Mouse (Mus musculus): ENCODE measurements around the gene Pou3f3.

Pou3f3 gene

GRCm38 (mm10) chr1:42710995-42711394 is 15.4 kb downstream of the Pou3f3 start:
- no peak for DNase-seq

GRCm38 (mm10) chr1:42711456-42712310 is 16.1 kb downstream of the Pou3f3 start:
- no peak for DNase-seq

GRCm38 (mm10) chr1:42712311-42712690 is 16.7 kb downstream of the Pou3f3 start:
- no peak for DNase-seq

DNA sequence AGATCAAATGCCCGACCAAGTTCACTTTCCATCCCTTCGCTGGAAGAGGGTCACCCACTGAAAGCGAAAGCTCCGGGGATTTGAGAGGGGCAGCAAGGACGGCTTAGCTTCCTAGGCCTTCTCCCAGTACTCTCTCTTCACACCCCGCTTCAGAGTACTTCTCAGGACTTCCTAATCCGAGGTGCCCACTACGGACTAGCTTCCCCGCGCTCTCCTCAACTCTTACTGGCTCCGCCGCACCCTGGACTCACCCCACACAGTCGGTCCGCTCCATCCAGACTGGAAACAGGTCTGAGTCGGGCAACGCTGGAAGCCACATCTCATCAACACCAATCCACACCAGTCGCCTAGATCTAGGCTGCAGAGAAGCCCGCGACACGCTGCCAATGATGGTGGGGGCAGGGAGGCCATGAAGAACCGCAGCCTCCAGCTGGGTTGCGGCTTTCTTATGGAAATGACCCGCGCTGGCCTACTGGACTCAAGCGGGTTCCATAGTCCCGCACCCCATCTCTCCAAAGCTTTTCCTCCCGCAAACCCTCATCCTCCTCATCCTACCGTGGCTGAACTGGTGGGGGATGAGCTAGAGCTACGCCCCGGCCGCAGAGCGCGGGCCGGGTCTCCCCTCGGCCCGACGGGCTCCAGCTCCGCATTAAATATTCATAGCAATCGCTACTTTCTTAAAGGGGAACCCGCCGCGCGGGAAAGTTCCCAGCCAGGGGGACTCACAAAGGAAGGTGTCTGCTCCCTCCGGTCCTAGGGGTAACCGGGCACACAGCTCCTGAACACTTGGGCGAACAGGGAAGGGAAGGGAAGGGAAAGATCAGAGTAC is 17.8 kb downstream of the Pou3f3 start:
- DNase-seq, result no peak

DNA sequence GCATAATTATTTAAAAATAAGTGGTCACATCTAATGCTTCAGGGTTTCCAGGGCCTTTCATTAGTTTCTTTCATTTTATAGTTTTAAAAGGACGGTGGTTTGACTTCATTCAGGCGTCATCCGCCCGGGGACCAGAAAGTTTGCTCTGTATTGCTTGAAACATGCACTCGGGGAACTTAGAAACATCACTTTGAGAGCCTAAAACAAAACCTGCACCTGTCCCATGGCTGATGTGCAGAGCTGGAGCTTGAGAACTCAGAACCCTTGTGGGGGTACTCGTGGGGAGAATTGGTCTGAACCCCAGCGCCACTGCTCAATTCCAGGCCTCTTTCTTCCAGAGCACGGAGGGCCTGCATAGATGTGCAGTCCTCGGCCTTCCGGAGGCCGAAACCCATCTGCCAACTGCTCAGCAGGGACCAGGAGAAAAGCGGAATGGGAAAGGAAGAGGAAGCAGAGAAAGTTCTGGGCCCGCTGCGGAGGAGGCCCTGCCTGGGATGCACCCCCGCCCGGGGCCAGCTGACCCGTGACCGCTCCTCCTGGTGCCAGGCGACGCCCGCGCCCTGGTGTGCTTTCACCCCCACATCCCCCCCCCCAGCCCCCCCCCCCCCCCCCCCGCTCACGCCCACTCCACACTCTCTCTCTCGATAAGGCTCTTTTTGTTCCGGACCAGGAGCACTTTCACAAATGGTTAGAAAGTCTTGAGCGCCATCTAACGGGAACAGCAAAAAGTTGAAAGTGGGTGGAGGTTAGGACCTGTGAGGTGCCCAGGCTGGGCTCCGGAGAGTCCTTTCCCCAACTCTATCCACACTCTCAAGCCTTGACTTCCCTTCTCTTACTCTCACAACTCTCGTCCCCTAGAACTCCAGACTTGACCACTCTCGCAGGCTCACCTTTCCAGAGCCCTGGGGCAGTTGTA is 18.7 kb downstream of the Pou3f3 start:
- DNase-seq, result peak in 1 of 2 experiments; percentile 34

DNA sequence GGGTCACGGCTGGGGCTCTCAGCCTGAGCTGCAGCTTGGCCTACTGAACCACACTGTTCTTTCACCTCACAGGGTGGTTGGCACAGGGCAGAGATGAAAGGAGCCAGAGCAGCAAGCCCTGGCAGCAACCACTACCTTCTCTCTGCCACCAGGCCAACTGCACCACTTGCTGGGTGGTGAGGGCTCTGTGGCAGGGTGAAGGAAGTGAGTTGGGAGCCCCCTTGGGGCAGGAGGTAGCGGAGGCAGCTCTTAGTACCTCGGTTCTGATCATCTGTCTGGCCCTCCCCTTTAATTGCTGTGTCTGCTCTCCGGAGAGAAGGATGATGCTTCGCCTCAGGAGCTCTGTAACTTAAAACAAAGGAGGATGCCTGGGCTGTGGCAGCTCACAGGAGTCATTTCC is 23.0 kb downstream of the Pou3f3 start:
- DNase-seq, result no peak

- no peak for DNase-seq
Observed at GRCm38 (mm10) chr1:42721353-42721752, 25.8 kb downstream of the Pou3f3 start.

GRCm38 (mm10) chr1:42723769-42724300 is 28.3 kb downstream of the Pou3f3 start:
- no peak for DNase-seq

DNA sequence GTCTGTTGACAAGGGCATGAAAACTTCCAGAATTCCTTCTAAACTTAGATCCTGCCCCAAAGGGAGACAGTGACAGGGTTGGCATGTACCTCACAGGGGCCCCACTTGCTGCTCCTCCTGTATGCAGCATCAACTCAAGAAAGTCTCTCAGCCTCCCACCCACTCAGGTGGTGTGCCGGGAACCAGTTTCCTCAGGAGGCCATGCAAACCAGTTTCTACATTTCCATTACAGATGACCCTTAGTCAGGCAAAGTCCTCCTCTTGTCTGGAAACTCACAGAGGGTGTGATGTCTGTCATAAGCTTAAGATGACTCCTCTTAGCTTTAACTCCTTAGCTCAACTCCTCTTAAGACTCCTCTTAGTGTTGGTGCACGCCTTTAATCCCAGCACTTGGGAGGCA is 29.3 kb downstream of the Pou3f3 start:
- no peak for DNase-seq

- DNase-seq, result no peak
Observed at GRCm38 (mm10) chr1:42727161-42727560, 31.6 kb downstream of the Pou3f3 start.

GRCm38 (mm10) chr1:42727676-42728075 is 32.1 kb downstream of the Pou3f3 start:
- no peak for DNase-seq

DNA sequence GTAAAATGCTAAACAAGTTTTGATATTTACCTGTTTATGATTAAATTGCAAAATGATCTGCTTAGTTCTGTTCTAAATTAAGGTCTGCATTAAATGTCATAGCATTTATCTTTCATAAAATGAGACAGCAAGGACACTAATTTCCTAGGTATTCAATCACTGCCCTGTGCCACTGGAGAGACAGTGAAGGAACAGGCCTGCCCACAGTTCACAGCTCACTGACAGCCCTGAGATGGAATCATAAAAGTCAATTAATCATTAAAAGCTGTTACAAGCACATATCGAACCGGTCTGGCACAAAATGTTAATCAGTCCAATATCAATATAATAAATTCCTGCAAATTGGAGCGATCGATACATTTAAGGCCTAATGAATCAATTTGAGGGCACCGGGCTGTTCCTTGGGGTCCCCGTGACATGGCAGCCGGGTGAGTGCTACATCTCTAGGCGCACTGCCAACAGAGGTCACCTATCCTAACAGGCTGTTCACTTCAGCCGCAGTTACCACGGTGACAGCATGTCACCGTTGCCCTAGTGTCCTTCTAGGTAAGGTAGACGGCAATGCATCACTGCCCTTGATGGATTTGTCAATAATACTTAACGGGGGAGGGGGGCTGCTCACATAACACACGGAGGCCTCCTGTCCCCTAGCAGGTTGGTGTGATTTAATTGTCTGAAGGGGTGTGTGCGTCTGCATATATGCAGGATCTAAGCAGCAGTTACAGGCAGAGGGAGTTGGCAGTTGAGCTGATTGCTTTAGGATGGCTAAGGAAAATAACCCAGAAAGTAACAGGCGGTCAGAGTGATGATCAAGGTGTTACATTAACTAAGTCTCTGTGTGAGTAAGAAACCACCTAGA is 46.0 kb downstream of the Pou3f3 start:
- DNase-seq, result no peak

GRCm38 (mm10) chr1:42742242-42742560 is 46.6 kb downstream of the Pou3f3 start:
- DNase-seq, result no peak

- no peak for DNase-seq
Observed at GRCm38 (mm10) chr1:42745047-42745446, 49.5 kb downstream of the Pou3f3 start.

GRCm38 (mm10) chr1:42749536-42750292 is 54.1 kb downstream of the Pou3f3 start:
- no peak for DNase-seq

Data from B cell, adult 2 months (primary cell).